Mouse (Mus musculus): Measurements from ENCODE around the gene BC052040.
A peak's percentile ranks its signal among the peaks of the same experiment; 100 is the strongest.

BC052040 gene

DNA sequence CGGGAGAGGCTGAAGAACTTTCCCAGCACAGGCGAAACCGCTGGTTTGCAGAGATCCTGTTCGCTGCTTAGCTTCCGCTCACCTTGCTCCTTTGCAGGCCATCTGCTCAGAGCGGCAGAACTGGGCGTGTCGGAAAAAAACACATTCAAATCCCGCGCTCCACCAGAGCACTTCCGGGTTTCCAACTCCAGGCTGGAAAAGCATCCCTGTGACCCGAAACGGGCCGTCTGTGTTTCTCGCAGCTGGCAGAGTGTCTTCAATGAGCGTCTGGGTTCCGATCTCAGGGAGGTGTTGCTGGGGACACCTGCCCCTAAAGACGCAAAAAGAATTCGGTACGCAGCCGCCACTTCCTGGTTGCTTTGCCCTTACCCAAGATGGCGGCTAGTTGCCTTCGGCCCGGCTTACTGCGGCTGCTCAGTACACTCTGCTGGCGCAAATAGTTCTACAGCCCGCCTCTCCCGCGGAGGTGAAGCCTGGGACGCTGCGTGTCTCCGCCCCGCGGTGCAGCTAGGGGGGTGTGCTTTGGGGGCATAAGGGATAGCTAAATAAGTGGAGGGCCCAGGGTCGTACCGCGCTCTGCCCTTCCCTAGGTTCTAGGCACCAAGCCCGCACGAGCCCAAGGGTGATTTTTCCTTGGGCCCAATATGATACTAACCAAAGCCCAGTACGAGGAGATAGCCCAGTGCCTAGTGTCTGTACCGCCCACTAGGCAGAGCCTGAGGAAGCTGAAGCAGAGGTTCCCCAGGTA, at the start of gene BC052040:
Gene BC052040, plus strand, starts transcription at position 476 of the 748 bp plus-strand sequence.
- DNase-seq (ENCODE audit: low spot score) = peak; percentile 89

DNA sequence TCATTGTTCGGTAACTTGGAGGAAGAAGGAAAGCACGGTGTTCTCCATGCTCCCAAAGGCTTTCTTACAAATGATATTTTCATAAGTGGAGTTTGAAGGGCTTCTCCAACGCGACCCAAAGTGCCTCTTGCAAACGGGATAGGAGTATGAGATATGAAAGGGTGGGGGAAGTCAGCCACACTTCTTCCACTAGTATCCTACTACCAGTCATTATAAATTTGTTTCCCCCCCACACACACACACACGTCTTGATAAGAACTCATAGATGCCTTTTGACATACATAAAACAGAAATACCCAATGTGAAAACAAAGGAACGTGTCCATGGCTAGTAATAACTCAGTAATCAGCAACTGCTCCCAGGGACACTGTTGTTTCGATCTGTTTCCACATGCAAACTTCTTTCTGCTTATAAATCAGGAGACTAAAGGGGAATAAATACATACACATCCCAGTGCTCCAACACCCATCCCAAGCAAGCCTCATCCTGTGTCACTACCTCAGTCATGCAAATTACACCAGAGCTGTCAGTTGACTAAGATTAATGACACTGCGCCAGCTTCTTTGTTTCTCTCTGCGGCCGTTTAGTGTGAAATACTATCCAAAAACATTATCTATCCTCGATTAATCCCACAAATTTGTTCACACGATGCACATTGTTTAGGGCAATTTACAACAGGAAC, 43.4 kb upstream of the BC052040 start:
- no peak for DNase-seq (ENCODE audit: low spot score)

DNA sequence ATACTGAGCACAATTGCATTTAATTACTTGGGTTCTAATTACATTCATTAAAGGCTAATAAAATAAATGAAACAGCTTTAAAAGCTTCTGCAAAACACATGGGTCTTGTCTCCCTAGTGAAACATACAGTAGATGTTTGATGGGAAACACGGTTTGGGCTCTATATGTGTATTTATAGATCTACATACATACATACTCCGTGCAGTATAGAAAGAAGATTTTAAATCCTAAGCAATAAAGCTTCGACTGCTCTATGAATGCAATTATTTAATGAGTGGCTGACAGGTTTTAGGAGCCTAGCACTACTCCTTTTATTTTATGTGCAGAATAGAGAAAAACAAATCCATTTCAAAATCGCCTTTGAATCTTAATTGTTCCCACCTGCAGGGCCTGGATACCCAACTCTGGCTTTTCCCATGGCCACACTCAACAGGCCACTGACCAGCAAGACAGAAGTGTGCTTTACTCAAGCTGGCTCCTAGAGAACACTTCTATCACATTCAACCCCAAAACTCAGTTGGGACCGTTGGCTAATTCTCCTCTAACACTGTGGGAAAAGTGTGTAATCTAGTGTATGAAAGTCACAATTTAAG, 42.7 kb upstream of the BC052040 start:
- DNase-seq (ENCODE audit: low spot score) = no peak

DNA sequence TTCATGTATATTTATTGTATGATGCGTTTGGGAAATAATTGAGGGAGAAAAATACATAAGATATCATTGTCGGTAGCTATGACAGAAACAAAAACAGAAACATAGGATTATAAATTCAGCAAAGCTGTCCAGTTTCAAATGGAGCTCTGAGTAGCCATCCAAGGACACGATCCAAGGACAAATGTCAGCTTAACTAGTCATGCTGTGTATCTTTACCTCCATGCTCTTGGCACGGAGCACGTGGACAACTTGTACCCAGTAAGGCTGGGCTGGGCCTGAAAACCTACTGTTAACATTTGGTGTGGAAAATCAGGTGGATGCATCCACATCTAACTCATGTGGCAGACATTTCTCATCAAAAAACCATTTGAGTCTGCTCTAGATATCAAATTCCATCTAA, 41.8 kb upstream of the BC052040 start:
- DNase-seq (ENCODE audit: low spot score) = no peak

DNA sequence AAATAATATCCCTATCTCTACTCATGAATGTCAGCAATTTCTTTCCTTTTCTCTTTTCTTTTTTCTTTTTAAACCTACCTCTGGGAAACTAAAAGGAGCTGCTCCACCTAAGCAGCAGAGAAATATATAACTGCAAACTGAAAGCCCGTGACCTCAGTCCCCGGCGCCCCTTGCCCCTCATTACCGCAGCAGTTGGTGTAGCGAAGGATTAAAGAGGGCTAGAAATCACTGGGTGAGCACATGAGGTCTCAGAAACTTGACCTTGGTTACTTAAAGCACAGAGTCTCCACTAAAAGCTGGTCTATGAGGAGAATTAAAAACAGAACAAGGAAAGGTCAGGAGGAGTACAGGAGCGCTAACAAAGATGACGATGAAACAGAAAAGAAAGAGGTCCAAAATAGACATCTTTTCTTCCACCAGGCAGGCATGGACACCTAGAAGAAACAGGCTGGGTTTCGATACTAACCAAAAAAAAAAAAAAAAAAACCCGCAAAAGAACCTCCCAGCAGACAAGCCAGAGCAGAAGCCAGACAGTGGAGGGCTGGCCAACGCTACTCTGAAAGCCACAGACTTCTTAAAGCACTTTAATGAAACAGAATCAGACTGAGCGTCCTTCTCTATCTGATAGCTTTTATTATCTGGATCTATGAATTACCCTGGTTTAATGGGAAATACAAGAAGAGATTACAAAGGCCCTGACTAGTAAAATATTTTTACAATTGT, 39.0 kb upstream of the BC052040 start:
- no peak for DNase-seq (ENCODE audit: low spot score)

DNA sequence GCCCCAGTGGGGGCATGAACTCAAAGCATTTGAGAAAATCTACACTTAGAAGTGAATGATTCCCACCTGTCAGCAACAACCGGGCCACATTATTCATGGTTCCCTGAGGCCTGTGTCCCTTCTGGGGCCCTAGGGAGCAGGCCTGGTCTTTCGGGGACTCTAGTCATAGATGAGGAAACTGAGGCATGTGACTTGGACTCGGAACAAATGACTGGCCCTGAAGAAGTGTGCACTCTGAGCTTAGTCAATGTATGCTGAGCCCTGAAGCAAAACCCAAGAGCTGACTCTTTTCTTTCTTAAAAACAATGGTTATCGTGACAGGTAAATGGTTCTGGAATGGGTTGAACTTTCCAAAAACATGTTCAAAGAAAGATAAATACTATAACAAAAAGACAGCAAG, 38.3 kb upstream of the BC052040 start:
- no peak for DNase-seq (ENCODE audit: low spot score)

DNA sequence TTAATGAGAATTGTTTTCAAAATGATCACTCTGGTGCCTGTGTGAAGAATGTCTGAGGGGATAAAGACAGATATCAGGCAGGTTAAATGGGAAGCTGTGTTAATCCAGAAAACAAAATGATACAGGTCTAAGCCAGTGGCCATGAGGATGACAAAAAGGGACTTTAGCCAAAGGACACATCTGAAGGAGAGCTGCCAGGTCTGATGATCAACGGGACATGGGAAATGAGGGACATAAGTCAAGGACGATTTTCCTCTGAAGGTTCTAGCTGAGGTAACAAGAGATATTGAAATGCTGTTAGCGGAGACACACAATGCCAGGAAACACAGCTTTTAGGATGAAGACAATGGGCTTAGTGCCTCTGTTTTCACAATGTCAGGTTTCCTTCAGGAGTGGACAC, 29.6 kb upstream of the BC052040 start:
- DNase-seq (ENCODE audit: low spot score) = no peak

DNA sequence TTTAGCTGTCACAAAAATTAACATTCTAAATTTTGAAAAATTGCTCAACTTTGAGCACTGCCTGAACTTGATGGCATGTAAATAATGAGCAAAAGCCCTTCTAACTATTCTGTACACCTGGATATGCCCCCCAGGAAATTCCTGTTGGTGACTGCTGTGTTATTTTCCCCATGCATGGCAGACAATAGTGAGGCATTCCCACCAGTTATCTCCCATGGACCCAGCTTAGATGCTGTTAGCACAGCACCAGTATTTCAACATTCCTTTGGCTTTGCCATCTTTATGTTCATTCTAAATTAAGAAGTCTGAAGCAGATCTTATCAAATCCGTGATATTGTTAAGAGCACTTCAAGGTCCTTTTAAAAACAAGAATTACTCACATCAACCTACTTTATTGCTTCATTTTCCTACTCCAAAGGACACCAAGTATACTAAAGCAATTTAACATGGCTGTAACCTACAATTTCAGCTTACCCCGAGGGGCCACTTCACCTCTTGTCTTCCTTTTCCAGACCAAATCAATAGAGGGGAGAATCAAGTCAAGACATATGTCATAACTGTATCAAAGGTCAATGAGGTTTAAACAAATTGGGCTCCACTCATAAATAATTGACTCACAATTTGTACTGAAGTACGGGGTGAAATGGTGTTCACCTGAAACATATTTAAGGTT, 19.2 kb upstream of the BC052040 start:
- no peak for DNase-seq (ENCODE audit: low spot score)

DNA sequence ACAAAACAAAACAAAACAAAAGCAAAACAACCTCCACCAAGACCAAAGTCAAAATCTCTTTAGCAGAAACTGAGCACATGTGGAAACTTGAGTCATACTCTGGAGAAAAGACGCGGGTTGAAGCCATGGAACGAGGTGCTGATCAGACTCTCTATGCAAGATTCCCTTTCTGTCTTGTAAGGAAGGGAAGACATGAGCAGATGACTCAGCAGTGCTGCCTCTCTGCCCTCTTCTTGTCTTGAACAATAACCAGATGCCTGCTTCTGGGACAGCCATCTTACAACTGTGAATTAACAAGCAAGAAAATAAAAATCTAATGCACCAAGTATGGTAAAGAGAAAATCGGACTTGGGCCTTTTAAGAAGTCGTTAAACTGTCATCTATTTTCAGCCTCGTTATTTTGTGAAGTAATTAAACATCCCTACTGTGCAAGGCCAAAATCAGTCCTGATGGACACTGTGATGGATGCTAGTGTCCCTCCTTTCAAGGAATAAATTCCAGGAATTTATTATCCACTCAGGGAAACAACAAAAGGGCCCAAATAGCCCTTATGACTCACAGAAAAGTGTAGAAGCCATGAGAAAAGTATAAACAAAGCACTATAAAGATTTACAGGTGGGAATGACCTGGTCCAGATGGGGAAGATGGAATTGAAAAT, 18.0 kb upstream of the BC052040 start:
- no peak for DNase-seq (ENCODE audit: low spot score)

DNA sequence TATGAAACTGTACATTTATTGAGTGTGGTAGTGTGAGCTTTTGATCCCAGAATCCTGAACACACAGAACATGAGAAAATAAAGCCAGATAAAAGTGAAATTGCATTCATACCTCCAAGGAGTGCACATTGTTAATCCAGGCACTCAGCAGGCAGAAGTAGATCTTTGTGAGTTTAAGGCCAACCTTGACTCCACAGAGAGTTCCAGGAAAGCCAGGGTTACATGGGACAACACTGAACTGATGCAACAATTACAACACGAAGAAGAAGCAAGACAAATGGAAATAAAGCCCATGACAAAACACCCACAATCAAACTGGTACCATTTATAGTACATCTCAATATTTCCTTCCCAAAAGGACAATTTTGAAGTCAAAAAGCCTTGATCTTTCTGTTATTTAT, 9.5 kb upstream of the BC052040 start:
- DNase-seq (ENCODE audit: low spot score) = no peak

DNA sequence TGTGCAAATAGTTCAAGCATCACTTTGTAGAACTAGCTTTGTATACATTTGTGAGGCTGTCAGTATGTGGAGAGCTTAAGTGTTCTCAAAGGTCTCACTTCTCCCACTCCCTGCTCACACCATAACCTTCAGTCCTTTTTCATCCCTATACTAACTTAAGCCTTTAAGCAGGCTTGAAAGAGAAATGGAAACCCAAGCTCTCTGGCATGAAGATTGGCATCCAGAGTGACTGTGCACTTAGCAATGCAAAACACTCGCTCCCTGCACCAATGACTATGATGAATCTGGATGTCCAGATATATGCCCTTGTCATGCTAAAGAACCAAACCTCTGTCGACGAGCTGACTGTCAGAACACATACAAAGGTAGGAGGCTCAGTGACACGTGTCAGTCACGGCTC, 6.7 kb upstream of the BC052040 start:
- no peak for DNase-seq (ENCODE audit: low spot score)

DNA sequence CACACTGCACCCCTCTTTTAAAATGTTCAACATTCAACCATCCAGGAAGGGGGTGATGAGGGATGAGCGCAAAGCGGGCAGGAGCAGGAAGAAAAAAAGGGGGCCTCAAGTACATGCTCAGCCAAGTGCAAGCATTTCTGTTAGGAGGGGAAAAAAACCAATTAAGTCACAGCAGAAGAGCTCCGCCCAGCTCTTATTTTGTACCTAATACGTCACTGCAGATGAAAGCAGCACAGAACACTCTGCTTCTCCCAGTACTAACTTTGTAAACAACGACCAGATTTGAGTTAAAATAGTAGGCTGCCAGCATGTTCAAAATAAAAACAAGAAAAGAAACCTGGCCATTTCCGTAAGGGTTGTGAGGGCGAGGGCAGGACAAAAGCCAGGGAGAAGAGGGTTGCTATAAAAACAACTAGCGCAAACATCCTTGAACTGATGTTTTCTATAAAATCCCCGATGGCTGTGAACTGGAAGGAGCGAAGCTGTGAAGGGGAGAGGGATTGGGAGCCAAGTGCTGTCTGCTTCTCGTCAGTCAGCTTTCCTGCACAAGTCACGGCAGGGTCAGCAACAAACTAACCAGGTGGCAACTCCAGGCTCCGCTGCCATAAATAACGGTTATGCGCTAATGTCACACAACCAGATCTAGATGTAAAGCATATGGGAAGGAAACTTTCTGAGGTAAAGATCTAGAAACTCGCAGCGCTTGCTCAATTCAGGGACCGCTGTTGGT, 2.2 kb upstream of the BC052040 start:
- no peak for DNase-seq (ENCODE audit: low spot score)

DNA sequence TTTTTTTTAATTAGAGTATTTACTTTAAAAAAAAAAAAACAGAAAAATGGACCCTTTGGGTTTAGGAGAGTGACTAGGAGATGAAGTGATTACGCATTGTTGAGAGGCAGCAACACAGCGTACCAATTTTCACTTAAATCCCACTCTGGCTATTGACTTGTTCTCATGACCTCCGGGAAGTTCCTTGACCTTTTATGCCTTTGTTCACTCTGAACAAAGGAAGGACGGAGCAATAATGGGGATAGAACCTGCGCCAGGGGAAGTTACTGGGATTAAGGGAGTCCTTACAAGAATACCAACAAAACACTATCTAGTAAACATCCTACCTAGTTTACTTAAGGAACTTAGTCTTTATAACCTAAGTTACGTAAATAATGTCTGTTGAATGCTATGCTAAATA, 1.5 kb upstream of the BC052040 start:
- no peak for DNase-seq (ENCODE audit: low spot score)

DNA sequence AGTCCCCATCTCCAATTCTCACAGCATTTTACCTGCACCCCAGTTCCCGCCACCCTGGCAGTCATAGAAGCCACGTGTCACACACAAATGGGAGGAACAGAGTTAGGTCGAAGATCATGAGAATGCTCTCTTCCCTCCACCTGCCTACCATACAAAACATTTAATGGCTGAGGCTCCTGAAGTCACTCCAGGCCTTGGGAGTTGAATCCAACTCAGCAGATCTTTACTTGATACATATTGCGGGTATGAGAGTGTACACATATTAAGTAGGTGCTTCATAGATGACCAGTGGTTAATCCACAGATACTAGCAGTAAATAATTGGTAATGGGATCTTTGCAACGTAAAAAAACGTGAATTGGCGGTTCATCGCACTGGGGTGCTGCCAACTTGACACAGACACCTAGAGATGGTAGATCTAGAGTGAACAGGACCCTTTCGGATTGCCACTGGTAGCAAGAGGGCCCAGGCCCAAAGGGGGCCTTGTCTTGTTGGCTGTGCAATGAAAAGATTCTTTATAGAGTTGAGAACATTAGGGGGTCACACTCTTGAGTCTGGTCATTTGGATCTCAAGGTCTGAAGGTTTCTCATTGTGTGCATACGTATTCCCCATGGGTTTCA, 583 bp downstream of the BC052040 start:
- no peak for DNase-seq (ENCODE audit: low spot score)

DNA sequence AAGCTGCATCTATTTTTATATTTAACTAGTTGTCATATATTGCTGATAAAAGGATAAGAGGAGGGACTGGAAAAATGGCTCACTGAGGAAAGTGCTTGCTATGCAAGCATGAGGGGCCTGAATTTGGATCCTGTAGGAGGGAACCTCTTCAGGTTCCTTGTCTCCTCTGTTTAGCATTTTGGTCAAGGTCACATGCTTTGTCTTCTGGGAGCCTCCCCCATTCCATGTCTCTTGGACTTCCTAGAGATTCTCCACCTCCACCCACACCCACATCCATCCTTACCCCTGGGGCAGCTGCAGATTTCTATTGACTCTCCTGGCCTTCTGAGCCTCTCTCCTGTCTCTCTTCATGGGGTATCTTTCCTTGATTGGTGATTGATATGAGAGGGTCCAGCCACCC, 2.3 kb downstream of the BC052040 start:
- DNase-seq (ENCODE audit: low spot score) = no peak

DNA sequence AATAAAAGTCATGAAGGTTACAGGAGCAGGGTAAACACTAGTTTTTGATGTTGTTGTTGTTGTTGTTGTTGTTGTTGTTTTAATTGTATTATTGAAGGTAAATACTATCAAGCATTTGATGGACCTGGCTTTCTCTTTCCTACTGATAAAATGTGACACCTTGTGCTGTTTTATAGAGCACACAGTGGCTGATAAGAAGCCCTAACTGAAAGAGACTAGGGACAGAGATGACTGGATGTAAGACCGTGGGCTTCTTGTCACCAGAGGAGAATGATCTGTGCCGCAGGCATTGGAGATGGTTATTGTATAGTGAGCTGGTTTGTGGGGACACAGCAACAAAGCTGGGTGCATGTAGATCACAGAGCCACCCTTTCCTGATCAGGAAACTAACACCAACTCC, 9.1 kb downstream of the BC052040 start:
- no peak for DNase-seq (ENCODE audit: low spot score)

DNA sequence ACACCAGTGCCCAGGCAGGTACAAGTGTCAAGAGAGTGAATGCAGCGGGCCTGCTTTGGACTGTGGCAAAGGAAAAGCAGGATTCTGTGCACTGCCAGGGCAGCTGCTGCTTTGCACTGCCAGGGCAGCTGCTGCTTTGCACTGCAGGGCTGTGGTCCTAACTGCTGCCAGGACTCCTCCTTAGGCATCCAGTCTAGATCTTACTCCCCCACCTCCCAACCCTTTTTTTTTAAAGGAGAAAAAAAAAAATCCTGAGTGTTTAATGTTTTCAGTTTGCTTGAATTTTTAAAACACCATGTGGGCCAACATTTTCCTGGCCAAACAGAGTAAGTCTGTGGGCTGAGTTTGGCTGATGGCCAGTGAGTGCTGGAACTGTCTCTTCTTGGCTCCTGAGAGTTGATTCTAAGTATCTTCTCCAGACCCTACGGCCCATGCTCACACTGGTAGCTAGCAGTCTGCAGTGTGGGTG, 11.2 kb downstream of the BC052040 start:
- peak; percentile 78 for DNase-seq (ENCODE audit: low spot score)

DNA sequence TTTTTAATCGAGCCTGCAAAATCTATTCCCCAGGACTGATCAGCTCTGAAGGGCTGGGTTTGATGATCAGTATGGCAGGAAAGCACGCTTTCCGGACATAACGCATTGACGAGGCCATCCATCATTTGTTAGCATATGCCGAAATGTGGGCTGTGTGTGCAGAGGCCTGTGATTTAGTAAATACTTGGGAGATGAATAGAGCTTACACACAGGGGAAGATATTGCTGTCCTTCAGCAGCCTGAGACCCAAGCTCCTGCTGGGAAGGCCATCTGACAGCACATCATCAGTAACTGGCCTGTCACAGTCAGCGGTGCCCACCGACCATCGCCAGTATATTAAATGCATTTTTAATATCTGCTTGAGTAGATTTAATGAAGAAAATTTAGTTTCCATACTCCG, 15.5 kb downstream of the BC052040 start:
- no peak for DNase-seq (ENCODE audit: low spot score)

DNA sequence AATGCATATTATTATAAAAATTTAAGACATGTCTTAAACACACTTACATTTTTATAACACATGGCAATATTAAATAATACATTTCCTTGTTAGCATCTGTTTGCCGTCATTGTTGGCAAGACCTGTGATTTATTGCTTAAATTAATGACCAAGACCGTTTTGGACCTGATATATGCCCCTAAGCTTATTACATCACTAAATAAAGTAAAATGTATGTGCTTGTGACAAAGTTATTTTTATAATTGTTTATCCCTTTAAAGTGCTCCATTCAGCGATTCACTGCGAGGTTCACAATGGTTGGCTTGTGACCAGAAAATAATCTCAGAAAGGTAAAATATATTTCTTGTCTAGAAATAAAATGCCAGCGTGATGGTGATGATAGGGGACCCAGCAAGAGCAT, 16.8 kb downstream of the BC052040 start:
- DNase-seq (ENCODE audit: low spot score) = no peak

DNA sequence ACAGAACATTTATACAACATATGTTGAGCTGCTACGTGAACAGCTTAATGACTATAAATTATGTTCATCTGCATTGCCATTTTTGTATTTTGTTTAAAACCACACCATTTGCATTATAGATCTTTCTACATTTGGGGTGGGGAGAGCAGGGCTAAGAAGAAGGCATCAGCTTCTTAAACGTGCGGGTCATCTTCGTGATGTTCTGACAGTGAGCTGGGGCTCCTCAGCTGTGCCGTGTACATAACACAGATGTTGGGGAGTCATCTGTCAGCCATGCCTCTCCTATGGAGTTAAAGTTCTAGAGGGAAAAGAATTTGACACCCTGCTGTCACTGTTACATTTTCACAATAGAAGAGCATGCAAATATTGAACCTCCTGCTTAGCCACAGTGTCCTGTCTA, 19.2 kb downstream of the BC052040 start:
- no peak for DNase-seq (ENCODE audit: low spot score)
